Mouse (Mus musculus) cerebellum, adult 2 months (tissue): ENCODE data around the gene Krt78.

ENCODE experiments used
- CTCF ChIP-seq: fragments of 200-500 bp; IDR thresholded peaks from 2 replicates; pipeline ENCODE4 v1.5.1; 2011; ENCODE audit warnings: low read depth, mild to moderate bottlenecking, control low read depth, low read length, moderate library complexity, borderline replicate concordance; ENCODE audit not compliant: insufficient read depth
- POLR2A ChIP-seq: fragments of 200-500 bp; IDR thresholded peaks from 2 replicates; pipeline ENCODE4 v1.6.1; 2011; ENCODE audit warnings: low read length, control low read depth, borderline replicate concordance; ENCODE audit not compliant: insufficient read depth

GRCm38 (mm10) chr15:101976641-101977040 is 22.6 kb upstream of the Krt78 start:
- no peak for TF ChIP-seq POLR2A
- no peak for TF ChIP-seq CTCF
